Mouse (Mus musculus) Patski (cell line): Measurements from ENCODE around the gene Shtn1. TPM values are rescaled to one million over a fixed set of nuclear protein-coding genes. Genes with fewer than 3 reads are reported as not detected.

Experiments
- ATAC-seq: fragments of 100-300 bp; one replicate; pipeline ENCODE4 v1.8.0; 2021
- CTCF ChIA-PET: fragments of 350-600 bp; sonication (Branson Sonifier 250); formaldehyde crosslinking; loops from one replicate; lab custom pipeline; 2022; ENCODE audit warnings: inconsistent platforms; lab: Charles Lee
- POLR2A ChIA-PET: fragments of 350-600 bp; sonication (Branson Sonifier 250); formaldehyde crosslinking; loops from one replicate; lab custom pipeline; 2022; ENCODE audit warnings: antibody characterized with exemption, inconsistent platforms; lab: Charles Lee
- DNase-seq: peaks from one replicate; pipeline ENCODE4 v3.0.0-alpha.2; 2011; ENCODE audit warnings: low read depth, low spot score
- H3K27me3 ChIP-seq: fragments of 371-371 bp; one replicate; pipeline ENCODE4 v1.5.1; 2021
- CTCF ChIP-seq: fragments of 100-300 bp; IDR thresholded peaks from one replicate; pipeline ENCODE4 v1.5.1; 2021
- in situ Hi-C: fragments of 300-500 bp; cut with MboI; formaldehyde crosslinking; loops from 3 replicates; pipeline ENCODE4 v1.11.1; 2018; ENCODE audit warnings: low pct_unique_long_range_greater_than_20kb, mixed read lengths
- polyA plus RNA-seq: library from polyadenylated mRNA; unstranded; gene quantifications from one replicate; pipeline ENCODE4 v1.2.3, GENCODE M21; 2021

Gene Shtn1
- polyA plus RNA-seq, 1 experiment from 2014 or later: 22.7 TPM

GRCm38 (mm10) chr19:58975216-58975863 lies 100.6 kb downstream of the Shtn1 start:
- ChIA-PET CTCF (no interaction called here), POLR2A (no interaction called here)
- no peaks in the 10 kb centered on the region for H3K27me3 ChIP-seq
- in situ Hi-C loops: no loop called here
- TF ChIP-seq CTCF: no peak
- ATAC-seq (no peak), DNase-seq (no peak)

GRCm38 (mm10) chr19:58974126-58974525 lies 101.8 kb downstream of the Shtn1 start:
- in situ Hi-C loops: no loop called here
- ATAC-seq (no peak), DNase-seq (no peak)
- ChIA-PET CTCF (no interaction called here), POLR2A (no interaction called here)
- TF ChIP-seq CTCF: no peak
- H3K27me3 ChIP-seq: no peaks in the 10 kb centered on the region

- POLR2A ChIA-PET: no interaction called here
- DNase-seq: no peak
- CTCF ChIA-PET: no interaction called here
- no peaks in the 10 kb centered on the region for H3K27me3 ChIP-seq
- no peak for TF ChIP-seq CTCF
- in situ Hi-C loops: no loop called here
- ATAC-seq: no peak
These were observed 105.1 kb downstream of the Shtn1 start for GRCm38 (mm10) chr19:58970826-58971225.

- ATAC-seq (no peak), DNase-seq (no peak)
- POLR2A ChIA-PET: no interaction called here
- no peaks in the 10 kb centered on the region for H3K27me3 ChIP-seq
- no peak for TF ChIP-seq CTCF
- in situ Hi-C loops: no loop called here
- CTCF ChIA-PET: no interaction called here
These were observed 107.0 kb downstream of the Shtn1 start for GRCm38 (mm10) chr19:58968731-58969506.

GRCm38 (mm10) chr19:58963011-58963410 lies 112.9 kb downstream of the Shtn1 start:
- POLR2A ChIA-PET: interaction anchor here (1.0 kb wide), 1 partner anchor 19 kb away, joined by 3 read pairs; the partner anchor contains the start of genes Eno4 and Hspa12a
- TF ChIP-seq CTCF: no peak
- H3K27me3 ChIP-seq: peaks cover 19% of the 10 kb centered on the region
- CTCF ChIA-PET: interaction anchor here (0.8 to 1.2 kb wide), 2 partner anchors 10 to 256 kb away, joined by 3 to 5 read pairs; partner anchors contain the start of gene Kcnk18
- no peak for DNase-seq
- ATAC-seq: no peak
- in situ Hi-C loops: no loop called here

GRCm38 (mm10) chr19:58954779-58955178 lies 121.1 kb downstream of the Shtn1 start:
- ChIA-PET CTCF (no interaction called here), POLR2A (no interaction called here)
- in situ Hi-C loops: no loop called here
- TF ChIP-seq CTCF: no peak
- DNase-seq (no peak), ATAC-seq (no peak)
- H3K27me3 ChIP-seq: peaks cover 18% of the 10 kb centered on the region

GRCm38 (mm10) chr19:58952236-58952635 lies 123.7 kb downstream of the Shtn1 start:
- in situ Hi-C loops: no loop called here
- TF ChIP-seq CTCF: no peak
- ATAC-seq: no peak
- DNase-seq: no peak
- POLR2A ChIA-PET: interaction anchor here (0.7 kb wide), 1 partner anchor 16 kb away, joined by 7 read pairs; no protein-coding TSS in a partner anchor
- CTCF ChIA-PET: no interaction called here
- H3K27me3 ChIP-seq: peaks cover 18% of the 10 kb centered on the region

GRCm38 (mm10) chr19:58951521-58951920 lies 124.4 kb downstream of the Shtn1 start:
- no peak for TF ChIP-seq CTCF

GRCm38 (mm10) chr19:58945959-58946358 lies 129.9 kb downstream of the Shtn1 start:
- no peak for ATAC-seq
- peaks cover 6% of the 10 kb centered on the region for H3K27me3 ChIP-seq
- DNase-seq: no peak
- CTCF ChIA-PET: interaction anchor here (0.6 to 0.9 kb wide), 3 partner anchors 37 to 84 kb away, joined by 3 read pairs; no protein-coding TSS in a partner anchor
- POLR2A ChIA-PET: no interaction called here
- in situ Hi-C loops: no loop called here
- TF ChIP-seq CTCF: no peak

More at GRCm38 (mm10) chr19:58951521-58951920, 124.4 kb downstream of the Shtn1 start:
- H3K27me3 ChIP-seq: peaks cover 18% of the 10 kb centered on the region
- DNase-seq: no peak
- ChIA-PET CTCF (no interaction called here), POLR2A (no interaction called here)
- in situ Hi-C loops: no loop called here
- no peak for ATAC-seq

GRCm38 (mm10) chr19:58942841-58943828 lies 132.8 kb downstream of the Shtn1 start, which contains the start of the genes Eno4 and Hspa12a:
TSS of gene Eno4 (plus strand) at chr19:58943425.
TSS of gene Hspa12a (minus strand) at chr19:58943654.
- TF ChIP-seq CTCF: no peak
- H3K27me3 ChIP-seq: peaks cover 3% of the 10 kb centered on the region
- in situ Hi-C loops: no loop called here
- ATAC-seq (peak; percentile 93), DNase-seq (peak; percentile 71)
- ChIA-PET CTCF (interaction anchor here (1.1 to 1.8 kb wide), 2 partner anchors 31 to 36 kb away, joined by 4 to 7 read pairs; no protein-coding TSS in a partner anchor), POLR2A (interaction anchor here (0.9 to 1.1 kb wide), 2 partner anchors 20 to 117 kb away, joined by 3 to 6 read pairs; no protein-coding TSS in a partner anchor)
